Mouse (Mus musculus): Measurements from ENCODE around the gene Enpp4. TPM values are rescaled to one million over a fixed set of nuclear protein-coding genes. Genes with fewer than 3 reads are reported as not detected.

The Enpp4 gene
- polyA plus RNA-seq (2014; fragmentation: Illumina TruSeq; extraction: RNeasy Lipid Tissue Mini Kit (QIAGEN cat#74804); ENCODE audit: low read depth, low replicate concordance): 12.2 TPM

GRCm38 (mm10) chr17:44105287-44106138 is at the start of gene Enpp4:
Gene Enpp4, minus strand, starts transcription at chr17:44105809.

GRCm38 (mm10) chr17:44078631-44079350 is 26.8 kb downstream of the Enpp4 start, which contains the start of gene Enpp5:
Gene Enpp5, plus strand, starts transcription at chr17:44078813.

Other genes starting within 250 kb of the Enpp4 start
- 27.3 TPM for gene Enpp5, start 27.0 kb downstream of the Enpp4 start, polyA plus RNA-seq (2014; fragmentation: Illumina TruSeq; extraction: RNeasy Lipid Tissue Mini Kit (QIAGEN cat#74804); ENCODE audit: low read depth, low replicate concordance)
- 0.93 TPM for gene Clic5, start 82.8 kb upstream of the Enpp4 start, polyA plus RNA-seq (2014; fragmentation: Illumina TruSeq; extraction: RNeasy Lipid Tissue Mini Kit (QIAGEN cat#74804); ENCODE audit: low read depth, low replicate concordance)